Mouse (Mus musculus) heart, adult 10 weeks (tissue): ENCODE results near the gene Celf2. TPM values are rescaled to one million over a fixed set of nuclear protein-coding genes. Genes with fewer than 3 reads are reported as not detected.

ENCODE experiments used
- polyA plus RNA-seq: library from polyadenylated mRNA; stranded (reverse); fragments of 350-450 nt; fragmentation: Illumina TruSeq; extraction: RNeasy Lipid Tissue Mini Kit (QIAGEN cat#74804); gene quantifications from one replicate; pipeline ENCODE4 v1.2.3, GENCODE M21; 2014; ENCODE audit warnings: low read depth, low replicate concordance

Celf2 gene
- 28.1 TPM for polyA plus RNA-seq

DNA sequence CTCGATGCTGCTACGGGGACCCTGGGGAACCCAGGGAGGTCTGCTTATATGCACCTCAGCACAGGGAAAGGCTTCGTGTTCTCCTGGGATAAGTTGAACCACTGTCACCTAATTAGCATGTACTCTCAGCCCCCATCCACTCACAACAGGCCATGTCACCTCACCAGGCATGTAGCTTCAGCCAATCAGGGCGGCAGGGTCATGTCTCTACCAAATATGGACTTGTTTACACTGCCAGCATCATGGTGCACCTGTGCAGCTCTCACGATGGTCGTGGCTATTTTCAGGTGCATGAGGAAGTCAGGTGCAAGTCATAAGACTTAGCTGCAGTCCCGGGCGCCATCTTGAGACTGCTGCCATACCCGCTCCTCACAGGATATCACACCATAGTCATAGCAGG, at the start of gene Celf2:
Gene Celf2, minus strand, starts transcription at position 101 of the 400 bp plus-strand sequence.

